Mouse (Mus musculus) hindlimb bud, embryonic 11.5 days (tissue): Measurements from ENCODE around the gene Sergef.

Source experiments
- DNase-seq: peaks from one replicate; pipeline ENCODE4 v3.0.0-alpha.2; 2012; ENCODE audit warnings: low read depth, low spot score; ENCODE audit errors: extremely low spot score

Sergef gene

DNA sequence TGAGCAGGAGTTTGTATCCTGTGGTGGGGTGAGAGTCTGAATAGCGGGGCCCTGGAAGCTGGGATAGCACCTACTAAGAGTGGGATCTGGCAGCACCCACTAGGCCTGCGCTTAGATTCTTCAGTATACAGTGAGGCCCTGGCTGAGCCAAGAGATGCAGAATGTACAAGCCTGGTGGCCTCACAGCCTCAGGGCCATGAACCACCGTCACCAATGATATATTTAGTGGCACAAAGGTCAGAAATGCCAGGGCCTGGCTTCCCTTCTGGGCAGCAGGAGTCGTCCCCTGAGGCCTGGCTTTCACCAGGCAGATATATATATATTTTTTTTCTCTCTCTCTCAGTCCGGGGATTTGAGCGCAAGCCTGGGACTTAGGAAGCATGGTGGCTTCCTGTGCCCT lies 228.9 kb downstream of the Sergef start:
- DNase-seq: no peak

- DNase-seq: no peak
Observed at GRCm38 (mm10) chr7:46409204-46409789, 230.3 kb downstream of the Sergef start.

- no peak for DNase-seq
Observed at GRCm38 (mm10) chr7:46408606-46409005, 231.0 kb downstream of the Sergef start.

- no peak for DNase-seq
Observed at GRCm38 (mm10) chr7:46404756-46405155, 234.9 kb downstream of the Sergef start.

- DNase-seq: no peak
Observed at GRCm38 (mm10) chr7:46403616-46404485, 235.8 kb downstream of the Sergef start.

DNA sequence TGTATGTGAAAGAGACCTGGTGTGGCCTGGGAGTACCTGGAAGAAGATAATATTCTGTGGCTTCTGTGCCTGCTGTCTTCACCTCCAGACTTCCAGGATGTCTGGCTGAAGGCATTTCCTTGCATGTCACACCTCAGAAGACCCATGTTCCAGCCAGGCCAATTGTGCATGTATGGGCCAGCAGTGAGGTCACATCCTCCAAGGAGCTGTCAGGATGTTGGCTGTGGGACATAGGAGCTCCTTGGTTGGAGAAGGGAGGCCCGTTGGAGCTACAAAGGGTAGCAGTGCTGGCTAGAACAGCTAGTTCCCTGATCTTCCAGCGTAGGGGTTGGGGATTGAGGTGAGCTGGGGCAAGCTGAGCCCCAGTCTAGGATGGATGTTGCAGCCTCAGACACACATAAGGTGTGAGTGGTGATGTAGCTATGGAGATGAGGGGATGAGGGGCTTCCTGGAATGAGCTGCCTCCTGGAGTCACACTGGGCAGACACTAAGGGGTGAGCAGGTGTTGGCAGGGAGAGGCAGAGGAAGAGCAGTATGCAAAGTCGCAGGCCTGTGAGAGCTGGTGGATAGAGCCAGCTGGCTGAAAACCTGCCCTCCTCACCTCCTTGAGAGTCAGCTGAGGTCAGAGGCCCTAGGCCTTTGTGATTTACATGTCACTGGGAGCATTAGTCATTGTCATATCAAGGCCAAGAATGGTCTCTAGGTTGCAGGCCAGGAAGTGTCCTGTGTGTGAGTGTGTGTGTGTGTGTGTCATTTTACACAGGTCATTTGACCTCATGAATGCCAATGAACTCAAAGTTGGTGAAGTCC lies 238.0 kb downstream of the Sergef start:
- DNase-seq: no peak

- no peak for DNase-seq
Observed at GRCm38 (mm10) chr7:46400346-46400745, 239.3 kb downstream of the Sergef start.

DNA sequence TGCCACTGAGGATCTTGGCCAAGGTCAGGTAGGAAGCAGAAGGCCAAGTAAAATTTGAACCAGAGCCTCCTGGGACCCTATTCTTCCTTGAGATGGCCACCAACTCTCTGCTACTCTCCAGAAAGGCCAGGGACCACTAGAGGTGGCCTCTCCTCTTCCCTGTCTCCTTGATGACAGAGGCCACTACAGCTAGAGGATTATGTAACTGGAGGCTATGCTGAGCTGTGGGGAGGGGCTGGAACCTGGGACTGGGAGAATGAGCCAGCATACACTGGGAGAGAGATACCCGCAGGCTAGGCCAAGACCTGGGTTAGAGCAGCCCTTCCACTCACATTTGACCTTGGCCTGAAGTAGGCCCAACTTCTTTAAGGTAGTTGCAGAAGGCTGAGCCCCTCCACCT lies 239.9 kb downstream of the Sergef start:
- DNase-seq: no peak

- DNase-seq: no peak
Observed at GRCm38 (mm10) chr7:46398612-46399011, 241.0 kb downstream of the Sergef start.

- DNase-seq: no peak
Observed at GRCm38 (mm10) chr7:46397732-46398333, 241.8 kb downstream of the Sergef start.

DNA sequence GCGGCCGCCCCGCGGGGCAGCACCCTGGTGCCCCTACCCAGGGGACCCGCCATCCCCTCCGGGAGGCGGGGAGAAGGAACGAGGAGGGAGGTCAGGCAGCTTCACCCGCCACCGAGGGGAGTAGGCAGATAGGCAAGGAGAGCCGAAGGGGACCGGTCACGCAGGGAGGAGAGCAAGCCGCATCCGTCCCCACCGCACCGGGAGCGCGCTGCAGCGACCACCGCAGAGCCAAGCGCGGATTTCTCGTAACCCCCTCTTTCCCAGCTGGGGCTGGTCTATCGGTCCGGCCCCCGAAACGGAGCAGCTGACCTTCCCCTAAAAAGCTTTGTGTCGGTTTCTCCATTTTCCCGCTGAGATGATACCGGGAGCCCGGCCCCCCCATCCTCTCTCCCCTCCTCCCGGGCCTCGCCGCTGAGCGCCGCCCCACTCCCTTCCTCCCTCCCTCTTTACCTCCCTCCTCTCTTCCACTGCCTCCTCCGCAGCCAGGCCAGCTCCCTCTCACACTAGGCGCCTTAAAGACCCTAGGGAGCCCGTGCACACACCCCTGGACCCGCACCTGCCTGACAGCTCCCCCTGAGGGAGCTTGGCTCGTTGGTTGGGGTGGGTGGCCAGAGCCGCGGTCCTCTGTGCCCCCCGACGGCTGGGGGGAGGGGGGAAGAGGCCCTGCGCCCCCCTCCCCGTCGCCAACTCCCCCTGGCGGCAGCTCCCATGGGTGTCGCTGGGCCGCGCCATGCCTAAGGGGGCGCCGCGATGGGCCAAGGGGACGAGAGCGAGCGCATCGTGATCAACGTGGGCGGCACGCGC lies 242.5 kb downstream of the Sergef start:
- no peak for DNase-seq

GRCm38 (mm10) chr7:46396231-46396927 lies 243.2 kb downstream of the Sergef start, which contains the start of gene Kcnc1:
Gene Kcnc1, plus strand, starts transcription at chr7:46396497.
- peak; percentile 26 for DNase-seq

DNA sequence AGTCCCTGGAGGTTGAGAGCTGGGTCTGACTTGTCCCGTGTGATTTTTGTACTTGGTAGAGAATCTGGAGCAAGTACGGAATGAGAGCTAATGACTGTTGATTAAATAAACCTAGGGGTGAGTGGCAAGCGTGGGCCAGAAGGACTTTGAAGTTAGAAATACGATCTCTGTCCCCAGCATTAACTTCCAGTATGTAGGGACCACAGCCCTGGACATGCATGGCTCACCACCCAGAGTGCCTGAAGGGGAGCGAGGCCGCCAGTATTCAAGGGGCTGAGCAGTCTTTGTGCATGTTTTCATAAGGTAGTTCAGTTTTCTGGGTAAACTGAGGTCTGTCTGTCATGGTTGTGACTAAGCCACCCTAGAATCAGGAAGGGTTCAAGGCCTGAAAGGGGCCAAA lies 244.0 kb downstream of the Sergef start:
- DNase-seq: no peak

DNA sequence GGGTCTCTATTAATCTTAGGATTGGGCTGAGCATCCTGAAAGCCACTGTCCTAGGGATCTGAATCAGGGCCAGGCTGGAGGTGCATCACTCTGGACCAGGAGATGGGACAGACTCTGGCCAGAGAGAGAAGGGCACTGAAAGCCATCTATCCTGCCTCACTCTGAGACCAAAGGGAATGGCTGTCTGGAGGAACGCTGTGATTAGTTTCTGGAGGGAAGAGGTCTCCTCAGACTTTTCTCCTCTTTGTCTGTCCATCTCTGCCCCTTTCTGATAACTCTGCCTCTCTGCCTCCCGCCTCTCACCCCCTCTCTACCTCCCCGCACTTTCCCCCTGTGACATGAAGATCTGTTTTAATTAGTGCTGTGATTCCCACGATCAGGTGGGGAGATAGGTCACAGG lies 244.7 kb downstream of the Sergef start:
- DNase-seq: no peak

DNA sequence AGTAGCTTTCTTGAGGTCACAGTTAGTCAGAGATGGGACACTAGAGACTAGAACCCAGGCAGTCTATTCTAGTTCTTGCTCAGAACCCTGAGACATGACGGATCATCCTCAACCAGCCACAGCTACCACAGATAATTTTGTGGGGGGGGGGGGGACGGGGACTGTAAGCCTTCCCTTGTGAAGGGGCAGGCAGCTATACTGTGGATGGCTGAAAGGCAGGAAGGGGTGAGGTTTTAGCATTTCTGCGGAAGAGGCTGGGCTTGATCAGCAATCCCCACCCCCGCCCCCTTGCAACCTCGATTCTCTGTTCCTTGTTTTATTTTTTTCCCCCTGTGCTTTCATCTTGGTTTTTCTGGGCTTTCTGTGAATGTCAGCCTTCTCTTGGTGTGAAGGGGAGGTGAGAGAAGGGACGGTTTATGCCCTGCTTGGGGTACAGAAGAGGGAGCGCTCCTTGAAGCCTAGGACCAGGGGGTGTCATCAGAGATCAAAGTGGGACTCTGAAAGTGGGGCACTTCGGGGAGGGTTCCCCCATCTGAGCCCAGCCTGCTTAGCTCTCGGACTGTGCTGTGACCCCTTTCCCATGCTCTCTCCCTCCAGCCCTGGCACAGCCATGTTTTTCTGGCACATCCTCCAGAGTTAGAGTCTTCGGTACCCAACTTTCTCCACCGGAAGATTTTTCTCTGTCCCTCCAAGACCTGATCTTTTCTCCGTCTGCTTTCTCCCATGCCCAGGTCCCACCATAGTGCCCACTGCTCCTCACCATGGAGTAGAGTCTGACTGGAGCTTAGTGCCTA lies 245.7 kb downstream of the Sergef start:
- no peak for DNase-seq
